Mouse (Mus musculus) heart, embryonic 11.5 days (tissue): Measurements from ENCODE around the gene Hecw2. TPM values are rescaled to one million over a fixed set of nuclear protein-coding genes. Genes with fewer than 3 reads are reported as not detected.

ENCODE experiments used
- ATAC-seq: fragments of 200-750 bp; cut with Nextera tagmentation; replicated peaks from 2 replicates; pipeline ENCODE4 v1.8.0; 2017; ENCODE audit warnings: moderate library complexity; ENCODE audit not compliant: insufficient number of reproducible peaks, low FRiP score, low TSS enrichment
- H3K27ac ChIP-seq: fragments of 300-500 bp; sonication (generic); 2 replicates; pipeline ENCODE4 v1.5.1; 2014; ENCODE audit warnings: mild to moderate bottlenecking, low read depth, low read length
- H3K27me3 ChIP-seq: fragments of 300-500 bp; sonication (generic); 2 replicates; pipeline ENCODE4 v1.6.1; 2014; ENCODE audit warnings: mild to moderate bottlenecking, low read length, mixed read lengths; ENCODE audit not compliant: control insufficient read depth, insufficient read depth
- H3K36me3 ChIP-seq: fragments of 300-500 bp; sonication (generic); 2 replicates; pipeline ENCODE4 v1.6.1; 2014; ENCODE audit warnings: mild to moderate bottlenecking, low read length, moderate library complexity, mixed read lengths; ENCODE audit not compliant: control insufficient read depth, insufficient read depth
- H3K4me1 ChIP-seq: fragments of 300-500 bp; sonication (generic); 2 replicates; pipeline ENCODE4 v1.6.1; 2014; ENCODE audit warnings: low read length; ENCODE audit not compliant: control insufficient read depth, insufficient read depth
- H3K4me2 ChIP-seq: fragments of 300-500 bp; sonication (generic); 2 replicates; pipeline ENCODE4 v1.6.1; 2014; ENCODE audit warnings: mild to moderate bottlenecking, moderate library complexity
- H3K4me3 ChIP-seq: fragments of 300-500 bp; sonication (generic); 2 replicates; pipeline ENCODE4 v1.5.1; 2014; ENCODE audit warnings: low read depth, low read length
- H3K9ac ChIP-seq: fragments of 300-500 bp; sonication (generic); 2 replicates; pipeline ENCODE4 v1.6.1; 2014; ENCODE audit warnings: mild to moderate bottlenecking, low read depth, low read length, moderate library complexity
- H3K9me3 ChIP-seq: fragments of 300-500 bp; sonication (generic); replicated peaks from 2 replicates; pipeline ENCODE4 v1.6.1; 2016; ENCODE audit warnings: low read length; ENCODE audit not compliant: control insufficient read depth
- WGBS: fragments of 180-500 bp; shearing (Covaris S2); extraction: QIAGEN DNeasy Blood & Tissue Kit; methylation state at CpG from one replicate; pipeline ENCODE4 v1.1.7; 2014; ENCODE audit not compliant: insufficient replicate concordance; 5-methylcytosine and 5-hydroxymethylcytosine counted together
- polyA plus RNA-seq: library from polyadenylated mRNA; unstranded; fragments of >200 nt; fragmentation: Nextera tagmentation; extraction: Ambion mirVana; gene quantifications from 2 replicates; pipeline ENCODE4 v1.2.1, GENCODE M21; 2014

Hecw2 gene
- polyA plus RNA-seq, 1 experiment from 2014 or later = 6.5 TPM

DNA sequence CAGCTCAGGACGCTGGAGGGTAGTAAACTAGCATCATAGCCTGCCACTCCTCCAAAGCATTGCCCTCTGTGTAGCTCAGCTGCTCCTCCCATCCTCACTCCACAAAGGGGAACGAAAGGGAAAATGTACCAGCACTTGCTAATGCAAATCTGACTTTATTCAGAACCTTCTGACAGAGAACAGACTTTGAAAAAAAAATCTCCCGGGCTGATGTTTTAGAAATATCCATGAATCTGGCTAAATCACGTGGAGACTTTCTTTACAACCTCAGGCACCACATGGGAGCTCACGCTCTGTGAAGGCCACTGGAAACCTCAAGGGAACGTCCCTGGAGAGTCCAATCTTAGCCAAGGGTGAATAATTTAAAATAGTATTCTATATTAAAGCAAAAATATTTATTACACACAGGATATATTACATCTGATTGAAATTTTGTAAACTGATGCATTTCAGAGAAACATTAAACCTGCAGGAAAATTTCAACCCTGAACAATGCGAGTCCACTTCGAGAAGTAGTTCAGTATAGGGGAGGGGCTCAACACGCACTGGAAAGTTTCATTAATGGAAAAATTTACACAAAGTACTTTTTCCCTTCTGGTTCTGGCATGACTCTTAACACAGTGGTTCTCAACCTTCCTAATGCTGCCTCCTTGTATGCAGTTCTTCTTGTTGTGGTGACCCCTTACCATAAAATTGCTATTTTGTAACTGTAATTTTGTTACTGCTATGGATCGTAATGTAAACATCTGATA lies 67.8 kb downstream of the Hecw2 start:
- ATAC-seq = no peak
- no peak overlapping the region for H3K27ac ChIP-seq
- H3K4me3 ChIP-seq = no peak overlapping the region
- no peaks in the 10 kb centered on the region for H3K9me3 ChIP-seq
- no peaks in the 10 kb centered on the region for H3K27me3 ChIP-seq
- no peak overlapping the region for H3K9ac ChIP-seq
- 78% methylated on average over 10 of the region's 10 CpGs for WGBS
- H3K4me1 ChIP-seq = no peaks in the 10 kb centered on the region
- H3K4me2 ChIP-seq = no peak overlapping the region
- no peaks in the 10 kb centered on the region for H3K36me3 ChIP-seq

DNA sequence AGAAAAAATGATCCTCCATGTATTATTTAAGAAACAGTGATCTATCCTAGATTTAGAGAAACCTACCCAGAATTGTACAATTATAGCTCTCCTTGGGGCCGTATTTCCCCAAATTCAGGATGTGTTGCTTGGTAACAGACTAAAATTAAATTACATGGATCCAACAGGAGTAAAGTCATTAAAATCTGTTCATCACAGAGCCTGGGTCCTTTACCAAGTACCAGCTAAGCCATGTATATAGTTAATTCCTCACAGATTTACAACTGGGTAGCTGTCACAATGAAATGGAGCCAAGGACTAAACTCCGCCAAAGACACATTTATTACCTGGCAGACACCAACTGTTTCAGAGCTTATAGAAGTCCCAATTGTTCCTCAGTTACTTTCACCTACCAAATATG lies 72.4 kb downstream of the Hecw2 start:
- no peaks in the 10 kb centered on the region for H3K36me3 ChIP-seq
- H3K27me3 ChIP-seq = no peaks in the 10 kb centered on the region
- H3K4me2 ChIP-seq = no peak overlapping the region
- H3K27ac ChIP-seq = no peak overlapping the region
- no peak overlapping the region for H3K4me3 ChIP-seq
- ATAC-seq = no peak
- H3K9me3 ChIP-seq = no peaks in the 10 kb centered on the region
- H3K4me1 ChIP-seq = peaks cover 7% of the 10 kb centered on the region
- WGBS = 84% methylated on average over 2 of the region's 2 CpGs
- H3K9ac ChIP-seq = no peak overlapping the region

DNA sequence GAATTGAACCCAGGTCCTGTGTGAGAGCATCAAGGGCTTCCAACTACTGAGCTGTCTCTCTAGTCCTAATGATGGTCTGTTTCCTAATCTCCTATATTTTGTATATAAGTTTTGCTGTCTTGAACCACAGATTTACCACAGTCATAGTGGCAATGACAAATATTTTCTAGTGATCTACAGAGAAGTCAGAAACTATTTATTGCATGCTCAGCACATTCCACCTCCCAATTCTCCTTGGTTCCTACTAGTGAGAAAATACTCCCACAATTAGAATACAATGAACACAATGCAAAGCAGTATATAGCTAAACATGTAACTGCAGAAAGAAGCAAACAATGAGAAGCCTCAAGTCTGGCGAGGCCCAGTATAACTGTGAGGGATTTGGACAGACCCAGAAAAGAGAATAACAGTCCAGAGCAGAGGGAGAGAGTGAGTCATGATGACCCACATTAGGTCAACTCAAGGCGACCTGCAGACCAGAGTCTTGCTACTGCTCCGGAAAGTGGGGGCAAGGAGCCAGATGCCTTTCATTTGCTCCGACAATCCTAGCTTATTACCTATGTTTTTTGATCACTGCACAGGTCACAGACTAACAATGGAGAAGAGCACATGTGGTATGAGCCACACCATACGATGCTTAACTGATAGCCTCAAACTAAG lies 73.8 kb downstream of the Hecw2 start:
- no peak overlapping the region for H3K4me3 ChIP-seq
- H3K9me3 ChIP-seq = no peaks in the 10 kb centered on the region
- peaks cover 7% of the 10 kb centered on the region for H3K4me1 ChIP-seq
- no peak for ATAC-seq
- no peaks in the 10 kb centered on the region for H3K27me3 ChIP-seq
- H3K27ac ChIP-seq = no peak overlapping the region
- H3K36me3 ChIP-seq = no peaks in the 10 kb centered on the region
- H3K9ac ChIP-seq = no peak overlapping the region
- 78% methylated on average over 5 of the region's 5 CpGs for WGBS
- no peak overlapping the region for H3K4me2 ChIP-seq

DNA sequence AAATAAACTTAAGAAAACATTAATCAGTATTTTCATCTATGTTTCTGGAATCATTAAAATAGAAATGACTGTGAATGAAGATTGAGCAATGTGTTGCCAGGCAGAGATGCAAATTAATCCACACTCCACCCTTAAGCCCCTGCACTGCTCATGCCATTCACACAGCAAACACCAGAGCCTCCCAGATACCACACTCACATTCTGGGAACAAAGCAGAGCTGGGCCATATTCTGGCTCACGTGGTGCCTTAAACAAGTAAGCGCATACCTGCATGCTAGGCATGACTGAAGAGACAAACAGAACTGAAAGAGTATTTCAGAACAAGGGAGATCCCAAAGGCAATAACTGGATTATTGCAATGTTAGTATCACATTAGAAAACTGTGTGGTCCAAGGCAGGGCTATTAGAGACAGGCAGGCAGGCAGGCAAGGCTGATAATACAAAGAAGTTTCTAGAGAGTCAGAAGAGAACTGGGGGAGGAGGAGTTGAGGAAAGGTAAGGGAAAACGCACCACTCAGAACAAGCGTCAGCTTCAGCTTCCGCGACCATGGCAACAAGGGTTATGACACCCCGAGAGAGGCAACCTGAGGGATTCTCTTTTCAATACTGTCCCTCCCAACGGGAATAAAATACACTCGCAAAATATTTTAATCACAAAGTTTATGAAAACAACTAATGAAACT lies 75.2 kb downstream of the Hecw2 start:
- H3K27me3 ChIP-seq = no peaks in the 10 kb centered on the region
- H3K9ac ChIP-seq = no peak overlapping the region
- H3K4me3 ChIP-seq = no peak overlapping the region
- H3K9me3 ChIP-seq = no peaks in the 10 kb centered on the region
- H3K4me2 ChIP-seq = no peak overlapping the region
- no peaks in the 10 kb centered on the region for H3K36me3 ChIP-seq
- peaks cover 7% of the 10 kb centered on the region for H3K4me1 ChIP-seq
- 75% methylated on average over 9 of the region's 9 CpGs for WGBS
- no peak overlapping the region for H3K27ac ChIP-seq
- no peak for ATAC-seq

DNA sequence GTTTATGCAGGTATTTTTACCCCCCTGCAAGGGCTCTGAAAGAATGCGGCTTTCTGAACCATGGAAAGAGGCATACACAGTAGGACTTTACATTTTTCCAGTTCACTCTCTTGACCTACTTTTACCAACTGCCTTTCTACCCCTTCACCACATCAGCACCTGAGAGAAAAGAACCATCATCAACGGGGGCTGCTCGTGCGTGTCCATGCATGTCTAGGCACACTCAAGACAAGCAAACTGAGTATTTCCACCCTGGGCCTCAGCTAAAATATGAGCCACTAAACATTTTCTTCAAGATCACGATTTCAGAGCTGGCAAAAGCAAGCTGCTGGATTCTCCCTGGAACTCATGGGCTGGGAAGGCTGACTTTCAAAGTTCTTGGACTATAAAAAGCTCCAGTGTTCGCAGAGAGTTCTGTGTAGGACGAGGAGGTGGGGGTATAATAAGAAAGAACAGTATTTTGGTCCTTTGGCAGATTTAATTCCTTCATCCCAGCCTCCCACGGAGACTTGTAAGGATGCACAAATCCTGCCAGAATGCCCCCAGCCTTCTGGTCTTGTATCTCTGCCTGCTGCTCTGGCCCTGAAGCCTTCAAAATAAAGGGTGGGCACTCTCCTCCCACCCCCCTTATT lies 76.5 kb downstream of the Hecw2 start:
- no peak for ATAC-seq
- 63% methylated on average over 8 of the region's 8 CpGs for WGBS
- H3K4me1 ChIP-seq = peaks cover 7% of the 10 kb centered on the region
- no peaks in the 10 kb centered on the region for H3K27me3 ChIP-seq
- H3K4me3 ChIP-seq = no peak overlapping the region
- no peaks in the 10 kb centered on the region for H3K9me3 ChIP-seq
- no peaks in the 10 kb centered on the region for H3K36me3 ChIP-seq
- H3K4me2 ChIP-seq = no peak overlapping the region
- H3K27ac ChIP-seq = no peak overlapping the region
- no peak overlapping the region for H3K9ac ChIP-seq

DNA sequence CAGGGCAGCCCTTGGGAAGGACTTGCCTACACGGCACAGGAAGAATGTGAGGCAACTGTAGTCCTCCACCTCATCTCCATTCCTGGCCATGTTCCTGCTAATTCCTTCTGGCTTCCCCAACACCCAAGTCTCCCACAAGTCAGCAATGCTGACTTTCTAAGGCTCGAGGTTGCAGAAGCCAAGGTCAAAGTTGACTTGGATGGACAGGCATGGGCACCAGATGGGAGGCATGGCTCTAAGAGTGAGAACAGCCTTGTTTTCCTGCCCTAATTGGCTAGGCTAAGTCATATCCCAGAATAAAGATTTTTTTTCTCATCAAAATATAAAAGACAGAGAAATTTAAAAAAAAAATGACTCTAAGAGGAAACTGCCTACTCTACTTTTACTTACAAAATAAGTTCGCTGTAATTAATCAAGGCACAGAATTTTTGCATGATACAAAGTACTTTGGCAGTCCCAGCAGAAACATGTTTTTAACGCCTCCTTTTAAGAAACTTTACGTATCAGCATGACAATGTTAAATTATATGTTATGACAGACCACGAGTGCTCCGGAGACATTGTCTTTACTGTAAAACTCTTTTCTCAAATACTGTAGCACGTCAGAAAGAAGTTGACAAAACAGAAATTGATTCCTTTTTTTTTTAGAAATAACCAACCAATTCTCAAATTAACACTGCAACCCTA lies 83.9 kb downstream of the Hecw2 start:
- 76% methylated on average over 8 of the region's 8 CpGs for WGBS
- Histone ChIP-seq H3K27me3 (no peaks in the 10 kb centered on the region), H3K27ac (no peak overlapping the region), H3K9ac (no peak overlapping the region), H3K36me3 (no peaks in the 10 kb centered on the region), H3K4me1 (peaks cover 7% of the 10 kb centered on the region; the same call in 1 of the 2 replicates), H3K4me2 (no peak overlapping the region), H3K9me3 (no peaks in the 10 kb centered on the region), H3K4me3 (no peak overlapping the region)
- ATAC-seq = no peak

DNA sequence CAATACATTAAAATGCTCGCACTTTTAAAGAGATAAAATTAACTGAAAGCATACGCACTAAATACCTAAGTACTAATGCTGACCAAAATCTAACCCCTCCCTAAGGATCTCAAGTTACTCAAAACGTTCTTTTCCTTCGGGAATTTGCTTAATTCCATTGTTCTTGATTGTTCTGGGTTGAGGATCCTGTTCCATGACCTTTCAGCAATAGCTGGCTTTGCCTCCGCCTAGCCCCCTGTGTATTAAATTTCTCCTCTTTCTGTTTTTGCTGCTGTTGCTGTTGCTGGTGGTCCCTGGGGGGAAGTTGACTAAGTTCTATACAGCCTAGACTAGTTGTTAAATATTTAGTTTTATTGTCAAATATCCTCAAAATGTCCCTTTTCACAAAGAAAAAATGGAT lies 85.7 kb downstream of the Hecw2 start:
- no peaks in the 10 kb centered on the region for H3K27me3 ChIP-seq
- H3K27ac ChIP-seq = no peak overlapping the region
- WGBS = 61% methylated on average over 5 of the region's 5 CpGs
- no peak for ATAC-seq
- no peak overlapping the region for H3K4me3 ChIP-seq
- H3K9ac ChIP-seq = no peak overlapping the region
- peaks cover 7% of the 10 kb centered on the region; the same call in 1 of the 2 replicates for H3K4me1 ChIP-seq
- no peaks in the 10 kb centered on the region for H3K36me3 ChIP-seq
- H3K9me3 ChIP-seq = no peaks in the 10 kb centered on the region
- H3K4me2 ChIP-seq = no peak overlapping the region

DNA sequence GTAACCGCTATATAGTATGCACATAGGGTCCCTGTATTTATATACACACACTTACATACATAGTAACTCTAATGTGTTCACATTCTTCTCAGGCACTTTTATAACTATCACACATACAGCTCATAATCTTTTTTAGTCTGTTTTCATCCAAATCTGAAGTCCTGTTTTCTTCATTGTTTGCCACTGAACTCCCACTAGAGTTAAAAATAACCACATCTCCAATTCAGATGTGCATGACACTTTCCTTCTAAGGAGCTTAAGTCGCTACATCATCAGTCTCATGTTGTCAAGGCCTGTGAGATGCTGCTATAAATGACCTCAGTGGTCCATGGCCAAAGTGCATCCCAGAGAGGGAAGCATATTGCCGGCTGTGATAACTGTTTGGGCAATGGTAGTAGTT lies 88.2 kb downstream of the Hecw2 start:
- Histone ChIP-seq H3K4me1 (peaks cover 4% of the 10 kb centered on the region; the same call in 1 of the 2 replicates), H3K4me3 (no peak overlapping the region), H3K36me3 (no peaks in the 10 kb centered on the region), H3K27ac (no peak overlapping the region), H3K9ac (no peak overlapping the region), H3K9me3 (no peaks in the 10 kb centered on the region), H3K4me2 (no peak overlapping the region), H3K27me3 (no peaks in the 10 kb centered on the region)
- 68% methylated on average over 3 of the region's 3 CpGs for WGBS
- no peak for ATAC-seq
